Mouse (Mus musculus) MEL (cell line): ENCODE data around the gene Kitl.

ENCODE experiments used
- MAFK ChIP-seq: IDR thresholded peaks from 2 replicates; pipeline ENCODE4 v1.6.1; 2011; ENCODE audit warnings: low read depth, mild to moderate bottlenecking, low read length, improper control_type of control experiment, borderline replicate concordance
- POLR2A ChIP-seq, 2 experiments: IDR thresholded peaks; 2 replicates each; pipeline ENCODE4 v1.6.1; 2011 to 2012; ENCODE audit warnings: low read length in 2 of 2, mild to moderate bottlenecking in 2 of 2, control low read depth in 1 of 2, improper control_type of control experiment in 1 of 2, low read depth in 1 of 2, moderate library complexity in 1 of 2; ENCODE audit not compliant: control insufficient read depth in 1 of 2, insufficient read depth in 1 of 2, poor library complexity in 1 of 2
- ZC3H11A ChIP-seq: IDR thresholded peaks from 2 replicates; pipeline ENCODE4 v1.6.1; 2012; ENCODE audit warnings: low read depth, mild to moderate bottlenecking, inconsistent platforms, low read length, improper control_type of control experiment

DNA sequence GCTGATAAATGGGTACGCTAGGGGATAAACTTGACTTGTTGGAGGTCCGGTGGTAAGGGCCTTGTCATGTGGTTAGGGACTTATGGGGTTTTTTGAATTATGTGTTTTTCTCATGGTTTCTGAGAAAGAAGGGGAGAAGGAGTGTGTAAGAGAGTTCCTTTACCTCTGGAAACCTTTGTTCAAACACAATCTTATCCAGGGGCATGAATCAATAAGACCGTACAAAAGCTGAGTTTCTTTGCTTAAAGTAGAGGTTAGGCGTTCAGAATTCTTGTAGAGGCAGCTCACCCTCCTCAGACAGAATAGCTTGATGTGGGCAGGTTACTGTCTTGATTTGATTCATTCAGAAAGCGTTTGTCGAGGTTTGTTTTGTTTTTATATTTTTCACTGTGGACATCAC is 28.7 kb downstream of the Kitl start:
- TF ChIP-seq POLR2A (IDR thresholded peaks at IDR 0.05; ENCODE audit: control insufficient read depth in 1 of 2, insufficient read depth in 1 of 2, low read depth in 1 of 2, low read length in 2 of 2, poor library complexity in 1 of 2) (no peak), MAFK (no peak), ZC3H11A (no peak)
